Mouse (Mus musculus) liver, embryonic 15.5 days (tissue): Measurements from ENCODE around the gene Arhgap10. TPM values are rescaled to one million over a fixed set of nuclear protein-coding genes. Genes with fewer than 3 reads are reported as not detected.

Experiments
- ATAC-seq: fragments of 200-750 bp; cut with Nextera tagmentation; 2 replicates; pipeline ENCODE4 v1.8.0; 2017; ENCODE audit warnings: moderate number of reproducible peaks, mild to moderate bottlenecking, moderate library complexity; ENCODE audit not compliant: insufficient read depth
- H3K27ac ChIP-seq: fragments of 300-500 bp; sonication (generic); replicated peaks from 2 replicates; pipeline ENCODE4 v1.5.1; 2015; ENCODE audit warnings: mild to moderate bottlenecking, inconsistent platforms
- H3K27me3 ChIP-seq: fragments of 300-500 bp; sonication (generic); 2 replicates; pipeline ENCODE4 v1.6.1; 2015; ENCODE audit warnings: mild to moderate bottlenecking, inconsistent platforms
- H3K36me3 ChIP-seq: fragments of 300-500 bp; sonication (generic); replicated peaks from 2 replicates; pipeline ENCODE4 v1.6.1; 2015; ENCODE audit warnings: moderate library complexity, mild to moderate bottlenecking, inconsistent platforms
- H3K4me1 ChIP-seq: fragments of 300-500 bp; sonication (generic); replicated peaks from 2 replicates; pipeline ENCODE4 v1.6.1; 2015; ENCODE audit warnings: inconsistent platforms
- H3K4me2 ChIP-seq: fragments of 300-500 bp; sonication (generic); 2 replicates; pipeline ENCODE4 v1.6.1; 2015; ENCODE audit warnings: moderate library complexity, mild to moderate bottlenecking, inconsistent platforms
- H3K4me3 ChIP-seq: fragments of 300-500 bp; sonication (generic); replicated peaks from 2 replicates; pipeline ENCODE4 v1.5.1; 2015; ENCODE audit warnings: mild to moderate bottlenecking, inconsistent platforms
- H3K9ac ChIP-seq: fragments of 300-500 bp; sonication (generic); 2 replicates; pipeline ENCODE4 v1.6.1; 2015; ENCODE audit warnings: moderate library complexity, mild to moderate bottlenecking, inconsistent platforms
- H3K9me3 ChIP-seq: fragments of 300-500 bp; sonication (generic); replicated peaks from 2 replicates; pipeline ENCODE4 v1.6.1; 2016; ENCODE audit warnings: inconsistent platforms
- WGBS: fragments of 180-500 bp; shearing (Covaris S2); methylation state at CpG from one replicate; pipeline ENCODE4 v1.1.7; 2015; ENCODE audit warnings: mixed read lengths; ENCODE audit not compliant: insufficient replicate concordance; 5-methylcytosine and 5-hydroxymethylcytosine counted together
- polyA plus RNA-seq: library from polyadenylated mRNA; unstranded; fragments of >200 nt; fragmentation: Nextera tagmentation; extraction: Ambion mirVana; gene quantifications from 2 replicates; pipeline ENCODE4 v1.2.1, GENCODE M21; 2015

Arhgap10 gene
- polyA plus RNA-seq, 1 experiment from 2014 or later, result 5.8 TPM

DNA sequence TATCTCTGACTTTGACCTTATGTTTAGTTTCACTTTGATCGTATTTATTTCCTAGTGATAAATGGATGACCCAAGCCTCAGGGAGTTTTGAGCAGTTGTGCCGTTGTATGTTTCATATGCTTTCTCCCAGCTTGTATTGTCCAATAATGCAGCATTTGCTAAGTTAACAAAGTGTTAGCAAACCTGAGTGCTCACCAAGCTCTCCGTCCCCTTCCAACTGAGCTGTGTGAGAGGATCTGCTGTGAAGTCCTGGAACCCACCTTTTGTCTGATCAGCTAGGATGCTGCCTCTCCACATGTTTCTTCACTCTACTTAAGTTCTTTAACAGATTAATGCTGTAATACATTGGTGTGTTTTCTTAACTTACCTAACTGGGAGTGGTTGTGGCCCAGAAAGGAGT lies 276.4 kb downstream of the Arhgap10 start:
- H3K4me3 ChIP-seq, result no peak overlapping the region
- no peaks in the 10 kb centered on the region for H3K27me3 ChIP-seq
- H3K4me1 ChIP-seq, result no peaks in the 10 kb centered on the region
- H3K36me3 ChIP-seq, result no peaks in the 10 kb centered on the region
- H3K9ac ChIP-seq, result no peak overlapping the region
- no peak overlapping the region for H3K27ac ChIP-seq
- ATAC-seq, result no peak
- no peaks in the 10 kb centered on the region for H3K9me3 ChIP-seq
- 63% methylated on average over 3 of the region's 3 CpGs for WGBS
- H3K4me2 ChIP-seq, result no peak overlapping the region

DNA sequence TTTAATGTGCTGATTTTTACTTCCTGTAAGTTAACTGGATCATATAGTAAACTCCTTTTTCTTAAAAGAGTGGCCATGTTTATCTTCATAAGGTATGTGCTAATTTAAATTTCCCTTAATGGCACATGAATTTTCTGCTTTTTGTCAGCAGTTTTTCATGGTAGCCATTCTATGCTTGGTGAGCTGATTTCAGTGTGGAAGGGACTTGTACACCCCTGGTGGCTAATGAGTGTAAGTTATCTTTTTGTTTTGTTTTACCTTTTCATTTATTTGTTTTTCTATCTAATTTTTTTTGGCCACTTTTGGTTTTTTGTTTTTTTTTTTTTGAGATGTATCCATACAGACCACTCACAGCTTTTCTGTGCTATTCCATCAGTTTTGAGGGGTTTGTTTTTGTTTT lies 278.3 kb downstream of the Arhgap10 start:
- no peaks in the 10 kb centered on the region for H3K36me3 ChIP-seq
- H3K9me3 ChIP-seq, result no peaks in the 10 kb centered on the region
- no peak for ATAC-seq
- H3K4me3 ChIP-seq, result no peak overlapping the region
- no peak overlapping the region for H3K27ac ChIP-seq
- H3K9ac ChIP-seq, result no peak overlapping the region
- H3K4me1 ChIP-seq, result no peaks in the 10 kb centered on the region
- no peak overlapping the region for H3K4me2 ChIP-seq
- H3K27me3 ChIP-seq, result no peaks in the 10 kb centered on the region

DNA sequence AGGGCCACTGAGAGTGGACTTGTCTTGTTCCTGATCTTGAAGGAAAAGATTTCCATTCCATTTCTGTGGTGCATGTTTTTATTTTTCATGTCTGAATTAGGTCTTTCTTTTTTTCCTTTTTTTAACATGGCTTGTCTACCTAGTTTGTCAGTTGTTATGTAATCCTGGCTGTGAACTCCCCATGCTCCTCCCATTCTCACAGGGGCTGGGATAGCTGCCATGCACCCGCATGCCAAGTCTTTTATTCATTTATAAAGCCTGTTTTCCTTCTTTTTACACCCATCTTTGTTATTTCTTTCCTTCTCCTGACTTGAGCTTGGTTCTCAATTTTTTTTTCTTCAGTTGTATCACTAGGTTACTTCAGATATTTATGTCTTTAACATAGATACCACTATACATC lies 281.1 kb downstream of the Arhgap10 start:
- H3K27me3 ChIP-seq, result no peaks in the 10 kb centered on the region
- H3K9ac ChIP-seq, result no peak overlapping the region
- H3K27ac ChIP-seq, result no peak overlapping the region
- no peak overlapping the region for H3K4me3 ChIP-seq
- H3K36me3 ChIP-seq, result no peaks in the 10 kb centered on the region
- no peak overlapping the region for H3K4me2 ChIP-seq
- WGBS, result 64% methylated on average over 1 of the region's 1 CpGs
- ATAC-seq, result no peak
- H3K9me3 ChIP-seq, result no peaks in the 10 kb centered on the region
- no peaks in the 10 kb centered on the region for H3K4me1 ChIP-seq

DNA sequence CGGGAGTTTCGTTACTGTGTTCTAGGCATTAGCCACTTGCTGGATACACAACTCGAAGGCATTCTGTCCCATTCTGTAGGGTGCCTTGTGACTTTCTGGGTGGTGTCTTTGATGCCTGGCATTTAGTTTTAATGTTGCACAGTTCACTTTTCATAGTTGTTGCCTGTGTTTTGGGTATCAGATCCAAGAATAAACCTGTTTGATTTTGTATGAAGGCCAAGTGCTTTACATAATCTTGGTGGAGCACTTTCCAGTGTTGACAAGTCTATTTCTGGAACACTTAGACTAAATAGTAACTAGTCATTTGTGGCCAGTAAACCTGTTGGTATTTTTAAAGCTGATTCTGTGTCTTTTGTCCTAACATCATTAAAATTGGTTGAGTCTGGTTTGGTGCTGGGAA lies 285.3 kb downstream of the Arhgap10 start:
- H3K27me3 ChIP-seq, result no peaks in the 10 kb centered on the region
- H3K27ac ChIP-seq, result no peak overlapping the region
- no peaks in the 10 kb centered on the region for H3K9me3 ChIP-seq
- no peak overlapping the region for H3K4me3 ChIP-seq
- no peak for ATAC-seq
- H3K4me2 ChIP-seq, result no peak overlapping the region
- H3K9ac ChIP-seq, result no peak overlapping the region
- H3K36me3 ChIP-seq, result no peaks in the 10 kb centered on the region
- 69% methylated on average over 3 of the region's 3 CpGs for WGBS
- no peaks in the 10 kb centered on the region for H3K4me1 ChIP-seq

DNA sequence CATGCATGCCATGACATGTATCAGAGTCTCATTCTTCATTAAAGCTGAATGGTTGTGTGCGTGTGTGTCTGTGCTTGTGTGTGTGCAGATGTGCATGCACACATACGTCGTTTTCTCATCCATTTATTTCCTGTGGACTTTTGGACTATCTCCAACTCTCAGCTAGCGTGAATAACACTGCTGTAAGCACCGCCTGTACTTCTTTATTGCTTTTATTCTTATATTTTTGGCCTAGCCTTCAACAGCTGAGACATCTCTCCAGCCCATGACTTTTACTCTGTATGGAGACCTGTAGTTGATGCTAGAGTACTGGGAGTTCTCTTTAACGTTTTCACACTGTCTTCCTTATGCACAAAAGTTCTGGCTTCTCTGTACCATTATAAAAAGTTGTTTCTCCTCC lies 285.9 kb downstream of the Arhgap10 start:
- Histone ChIP-seq H3K27me3 (no peaks in the 10 kb centered on the region), H3K27ac (no peak overlapping the region), H3K36me3 (no peaks in the 10 kb centered on the region), H3K4me3 (no peak overlapping the region), H3K9ac (no peak overlapping the region), H3K4me1 (no peaks in the 10 kb centered on the region), H3K4me2 (no peak overlapping the region), H3K9me3 (no peaks in the 10 kb centered on the region)
- ATAC-seq, result no peak
- WGBS, result 66% methylated on average over 6 of the region's 6 CpGs

DNA sequence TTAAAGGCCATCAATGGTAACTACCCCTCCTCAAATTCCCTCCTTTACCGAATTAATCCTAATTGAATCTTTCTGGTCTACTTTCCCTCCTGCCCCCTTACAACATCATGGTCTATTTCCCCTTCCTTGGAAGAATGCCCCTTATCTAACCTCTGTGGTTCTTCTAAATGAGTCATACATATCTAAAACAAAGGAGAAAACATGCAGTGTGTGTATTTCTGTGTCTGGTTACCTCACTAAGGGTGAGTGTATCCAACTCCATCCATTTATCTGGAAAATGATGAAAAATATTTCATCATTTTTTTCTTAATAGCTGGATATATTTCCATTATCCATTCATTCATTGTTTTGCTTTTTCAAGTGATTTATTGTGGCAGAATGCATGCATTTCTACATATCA lies 286.5 kb downstream of the Arhgap10 start:
- Histone ChIP-seq H3K4me3 (no peak overlapping the region), H3K27me3 (no peaks in the 10 kb centered on the region), H3K9me3 (no peaks in the 10 kb centered on the region), H3K4me1 (no peaks in the 10 kb centered on the region), H3K36me3 (no peaks in the 10 kb centered on the region), H3K27ac (no peak overlapping the region), H3K4me2 (no peak overlapping the region), H3K9ac (no peak overlapping the region)
- 41% methylated on average over 1 of the region's 1 CpGs for WGBS
- no peak for ATAC-seq

DNA sequence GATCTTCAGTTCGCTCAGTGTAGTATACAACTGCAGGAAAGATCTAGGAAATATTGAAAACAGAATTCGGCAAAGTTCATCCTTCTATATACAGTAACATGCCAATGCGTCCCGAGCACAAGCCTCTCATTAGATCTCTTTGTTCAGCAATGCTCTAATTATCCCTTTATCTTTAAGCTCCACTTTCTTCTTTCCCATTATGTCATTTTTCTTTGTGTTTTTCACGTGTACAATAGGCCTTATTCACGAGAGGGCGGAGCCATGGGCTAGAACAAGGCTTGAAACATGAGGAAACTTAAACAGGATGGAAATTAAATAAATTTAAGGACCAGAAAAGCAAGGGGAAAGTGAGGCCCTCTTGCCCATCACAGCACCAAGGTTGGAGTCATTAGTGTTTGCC lies 289.1 kb downstream of the Arhgap10 start:
- no peak overlapping the region for H3K9ac ChIP-seq
- no peak overlapping the region for H3K27ac ChIP-seq
- H3K27me3 ChIP-seq, result no peaks in the 10 kb centered on the region
- WGBS, result 64% methylated on average over 7 of the region's 7 CpGs
- H3K4me2 ChIP-seq, result no peak overlapping the region
- no peak for ATAC-seq
- no peaks in the 10 kb centered on the region for H3K9me3 ChIP-seq
- no peak overlapping the region for H3K4me3 ChIP-seq
- no peaks in the 10 kb centered on the region for H3K4me1 ChIP-seq
- no peaks in the 10 kb centered on the region for H3K36me3 ChIP-seq

DNA sequence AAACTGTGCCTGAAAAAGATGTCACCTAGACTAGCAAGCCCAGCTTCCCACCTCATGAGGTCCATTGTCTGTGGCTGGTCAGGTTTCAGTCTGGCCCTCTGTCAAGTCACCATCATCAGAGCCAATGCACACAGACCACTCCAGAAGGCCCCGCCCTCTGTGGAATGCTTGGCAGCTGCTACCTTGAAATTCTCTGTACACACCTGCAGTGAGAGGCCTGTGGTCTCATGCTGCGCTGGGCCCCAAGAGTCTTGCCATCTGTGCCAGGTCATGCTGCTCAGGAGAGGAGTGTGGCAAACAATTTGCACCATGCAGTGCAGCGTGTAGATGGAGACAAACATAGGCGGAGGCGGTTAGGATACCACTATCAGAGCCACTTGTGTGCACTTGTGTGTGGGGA lies 290.0 kb downstream of the Arhgap10 start:
- Histone ChIP-seq H3K9me3 (no peaks in the 10 kb centered on the region), H3K4me2 (no peak overlapping the region), H3K27ac (no peak overlapping the region), H3K27me3 (no peaks in the 10 kb centered on the region), H3K4me1 (no peaks in the 10 kb centered on the region), H3K4me3 (no peak overlapping the region), H3K9ac (no peak overlapping the region), H3K36me3 (no peaks in the 10 kb centered on the region)
- WGBS, result 78% methylated on average over 5 of the region's 5 CpGs
- ATAC-seq, result no peak

DNA sequence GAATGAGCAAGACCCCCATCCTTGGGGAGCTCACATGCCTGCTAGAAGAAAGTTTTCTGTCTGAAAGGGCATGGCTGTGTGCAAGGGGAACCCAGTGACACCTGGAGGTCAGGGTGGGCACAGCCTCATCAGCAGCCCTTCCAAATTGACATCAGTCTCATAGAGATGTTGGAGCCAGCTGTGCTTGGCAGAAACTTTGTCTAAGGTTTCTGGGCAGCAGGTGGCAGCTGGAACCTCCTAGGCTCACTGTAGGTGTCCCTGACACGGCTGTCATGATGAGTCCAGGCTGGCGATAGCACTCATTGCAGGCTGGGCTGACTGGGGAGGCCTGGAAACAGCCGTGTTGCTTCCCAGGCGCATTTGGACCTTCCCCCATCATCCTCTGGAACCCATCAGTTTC lies 294.6 kb downstream of the Arhgap10 start:
- Histone ChIP-seq H3K4me2 (no peak overlapping the region), H3K27ac (no peak overlapping the region), H3K9ac (no peak overlapping the region), H3K9me3 (no peaks in the 10 kb centered on the region), H3K27me3 (no peaks in the 10 kb centered on the region), H3K36me3 (no peaks in the 10 kb centered on the region), H3K4me3 (no peak overlapping the region), H3K4me1 (no peaks in the 10 kb centered on the region)
- ATAC-seq, result no peak
- WGBS, result 61% methylated on average over 4 of the region's 4 CpGs

DNA sequence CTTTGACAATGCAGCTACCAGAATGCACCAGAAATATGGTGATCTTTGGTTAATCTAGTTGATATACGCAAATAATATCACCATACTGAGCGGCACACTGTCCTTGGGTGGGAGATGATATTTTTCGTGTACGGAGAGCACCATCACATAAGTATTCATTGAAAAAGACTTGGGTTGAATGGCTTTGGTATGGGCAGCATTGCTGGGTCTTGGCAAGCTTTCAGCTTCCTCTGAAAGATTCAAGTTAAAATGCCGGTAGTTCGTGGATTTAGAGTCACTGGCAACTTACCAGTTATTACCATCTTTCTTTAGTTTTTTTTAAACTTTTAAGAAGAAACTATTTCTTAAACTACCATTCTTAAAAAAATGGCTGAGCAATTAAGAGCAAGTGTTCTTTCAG lies 302.6 kb downstream of the Arhgap10 start:
- 67% methylated on average over 6 of the region's 6 CpGs for WGBS
- Histone ChIP-seq H3K9me3 (no peaks in the 10 kb centered on the region), H3K36me3 (no peaks in the 10 kb centered on the region), H3K4me3 (no peak overlapping the region), H3K4me1 (no peaks in the 10 kb centered on the region), H3K27ac (no peak overlapping the region), H3K4me2 (no peak overlapping the region), H3K9ac (no peak overlapping the region), H3K27me3 (no peaks in the 10 kb centered on the region)
- no peak for ATAC-seq

DNA sequence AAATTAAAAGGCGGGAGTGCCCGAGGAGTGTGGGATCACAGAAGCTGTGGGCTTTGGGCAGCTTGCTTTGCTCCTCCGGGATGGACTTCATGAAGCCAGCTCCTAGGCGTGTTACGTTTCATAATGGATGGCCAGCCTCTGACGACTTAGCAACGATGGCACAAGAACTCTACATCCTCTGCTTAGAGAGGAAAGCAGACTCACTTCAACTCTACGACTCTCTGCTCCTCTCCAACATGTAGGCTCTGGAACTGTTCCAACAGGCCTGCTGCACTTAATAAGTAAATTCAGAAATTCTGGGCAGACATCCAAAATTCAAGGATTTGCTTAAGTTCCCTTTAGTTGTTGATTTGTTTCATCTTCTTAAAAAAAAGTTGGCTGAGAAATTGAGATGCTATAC lies 303.1 kb downstream of the Arhgap10 start:
- H3K36me3 ChIP-seq, result no peaks in the 10 kb centered on the region
- no peak overlapping the region for H3K4me3 ChIP-seq
- no peaks in the 10 kb centered on the region for H3K4me1 ChIP-seq
- no peaks in the 10 kb centered on the region for H3K9me3 ChIP-seq
- no peak for ATAC-seq
- no peak overlapping the region for H3K9ac ChIP-seq
- H3K27me3 ChIP-seq, result no peaks in the 10 kb centered on the region
- no peak overlapping the region for H3K4me2 ChIP-seq
- H3K27ac ChIP-seq, result no peak overlapping the region
- WGBS, result 64% methylated on average over 8 of the region's 8 CpGs

DNA sequence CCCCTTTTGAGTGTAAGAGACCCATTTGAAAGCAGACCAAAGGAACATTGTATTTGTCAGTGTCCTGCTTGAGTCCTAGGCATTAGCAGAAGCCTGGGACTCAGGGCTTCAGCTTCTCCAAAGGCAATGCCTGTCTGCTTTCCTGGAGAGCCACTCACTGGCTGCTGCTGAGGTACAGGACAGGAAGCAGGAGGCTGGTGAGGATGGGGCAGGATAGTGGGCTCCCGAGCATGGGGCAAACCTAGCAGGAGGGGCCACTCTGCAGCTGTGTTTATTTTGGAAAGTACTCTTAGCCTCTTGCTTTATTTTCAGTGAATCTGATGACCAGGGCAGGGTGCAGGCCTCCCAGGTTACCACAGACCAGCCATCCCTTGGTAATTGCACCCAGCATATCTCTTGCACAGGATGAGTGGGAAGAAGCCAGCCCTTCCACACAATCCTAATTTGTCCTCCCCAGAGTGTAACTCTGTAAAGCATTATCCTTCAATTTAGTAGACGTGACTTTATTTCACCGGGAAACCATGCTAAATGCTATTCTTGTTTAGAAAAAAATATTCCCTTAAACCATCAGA lies 303.8 kb downstream of the Arhgap10 start:
- H3K27ac ChIP-seq, result no peak overlapping the region
- H3K36me3 ChIP-seq, result no peaks in the 10 kb centered on the region
- 56% methylated on average over 3 of the region's 3 CpGs for WGBS
- no peak overlapping the region for H3K9ac ChIP-seq
- no peak overlapping the region for H3K4me2 ChIP-seq
- H3K4me1 ChIP-seq, result no peaks in the 10 kb centered on the region
- ATAC-seq, result no peak
- H3K9me3 ChIP-seq, result no peaks in the 10 kb centered on the region
- H3K27me3 ChIP-seq, result no peaks in the 10 kb centered on the region
- no peak overlapping the region for H3K4me3 ChIP-seq
